Mouse (Mus musculus) heart, postnatal 0 days (tissue): ENCODE data around the gene Rint1.

ENCODE experiments used
- CTCF ChIP-seq: IDR thresholded peaks from 2 replicates; pipeline ENCODE4 v1.5.1; 2016; ENCODE audit warnings: antibody characterized with exemption, control low read depth, low read depth
- EP300 ChIP-seq: IDR thresholded peaks from 2 replicates; pipeline ENCODE4 v1.6.1; 2016; ENCODE audit warnings: antibody characterized with exemption, low read depth

- TF ChIP-seq EP300: no peak
- TF ChIP-seq CTCF: no peak
These were observed 72.4 kb downstream of the Rint1 start for GRCm38 (mm10) chr5:23859896-23860295.
